Mouse (Mus musculus): ENCODE data around the gene Dtx2.

DNA sequence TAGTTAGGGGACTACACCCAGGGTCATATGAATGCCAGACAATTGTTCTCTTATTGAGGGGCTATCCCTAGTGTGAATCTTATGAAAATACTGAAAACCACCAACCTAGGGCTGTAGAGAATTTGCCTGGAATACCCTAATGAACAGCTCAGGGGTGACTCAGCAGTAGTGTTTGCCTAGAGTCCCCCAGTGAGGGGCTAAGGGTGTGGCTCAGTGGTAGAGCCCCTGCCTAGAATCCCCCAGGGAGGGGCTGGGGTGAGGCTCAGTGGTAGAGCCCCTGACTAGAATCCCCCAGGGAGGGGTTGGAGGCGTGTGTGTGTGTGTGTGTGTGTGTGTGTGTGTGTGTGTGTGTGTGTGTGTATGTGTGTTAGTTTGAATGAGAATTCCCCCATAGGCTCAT is 42.1 kb downstream of the Dtx2 start:
- TF ChIP-seq CTCF (IDR thresholded peaks at IDR 0.05; ENCODE audit: borderline replicate concordance, control insufficient read depth, extremely low read depth, insufficient read depth, low read length, poor library complexity) (no peak), POLR2A (IDR thresholded peaks at IDR 0.05; ENCODE audit: control insufficient read depth, extremely low read depth, insufficient read depth, low read length, poor library complexity) (no peak)
